Mouse (Mus musculus) adrenal gland, adult 8-10 months (tissue): ENCODE data around the gene Prcp. TPM values are rescaled to one million over a fixed set of nuclear protein-coding genes. Genes with fewer than 3 reads are reported as not detected.
A peak's percentile ranks its signal among the peaks of the same experiment; 100 is the strongest.

Experiments used
- DNase-seq: peaks from one replicate; pipeline ENCODE4 v3.0.0; 2022
- total RNA-seq, 4 experiments: library from RNA; stranded (reverse); gene quantifications; 2 replicates each; pipeline ENCODE4 v1.2.4; 2022

The Prcp gene
- total RNA-seq, result 10 to 100 TPM; 11.0 to 20.7 (median 14.5) TPM

GRCm38 (mm10) chr7:92874116-92874675, at the start of gene Prcp, which contains the start of gene Ddias:
Prcp (plus strand) TSS chr7:92874470.
Ddias (minus strand) TSS chr7:92874247.
- DNase-seq, result peak; percentile 89

- no peak for DNase-seq
These were observed 48.0 kb upstream of the Prcp start for GRCm38 (mm10) chr7:92826248-92826647.

GRCm38 (mm10) chr7:92827981-92828380, 46.3 kb upstream of the Prcp start:
- DNase-seq, result no peak

- DNase-seq, result no peak
These were observed 41.9 kb upstream of the Prcp start for GRCm38 (mm10) chr7:92832395-92832794.

GRCm38 (mm10) chr7:92834391-92834790, 39.9 kb upstream of the Prcp start:
- DNase-seq, result no peak

GRCm38 (mm10) chr7:92836447-92836846, 37.8 kb upstream of the Prcp start:
- DNase-seq, result no peak

GRCm38 (mm10) chr7:92837226-92837625, 37.0 kb upstream of the Prcp start:
- DNase-seq, result no peak

- no peak for DNase-seq
These were observed 36.4 kb upstream of the Prcp start for GRCm38 (mm10) chr7:92837907-92838306.

- no peak for DNase-seq
These were observed 32.0 kb upstream of the Prcp start for GRCm38 (mm10) chr7:92842254-92842653.

- peak; percentile 39 for DNase-seq
These were observed 26.0 kb upstream of the Prcp start for GRCm38 (mm10) chr7:92848246-92848645.

GRCm38 (mm10) chr7:92866526-92866925, 7.7 kb upstream of the Prcp start:
- DNase-seq, result no peak

GRCm38 (mm10) chr7:92870161-92870560, 4.1 kb upstream of the Prcp start:
- DNase-seq, result no peak

- DNase-seq, result no peak
These were observed 2.7 kb upstream of the Prcp start for GRCm38 (mm10) chr7:92871596-92871995.

- peak; percentile 88 for DNase-seq
These were observed 615 bp downstream of the Prcp start for GRCm38 (mm10) chr7:92874761-92875408.

GRCm38 (mm10) chr7:92876066-92876465, 1.8 kb downstream of the Prcp start:
- peak; percentile 8 for DNase-seq

- no peak for DNase-seq
These were observed 2.3 kb downstream of the Prcp start for GRCm38 (mm10) chr7:92876538-92876937.

- DNase-seq, result no peak
These were observed 4.5 kb downstream of the Prcp start for GRCm38 (mm10) chr7:92878575-92879285.

- DNase-seq, result no peak
These were observed 9.8 kb downstream of the Prcp start for GRCm38 (mm10) chr7:92883850-92884716.

- no peak for DNase-seq
These were observed 10.9 kb downstream of the Prcp start for GRCm38 (mm10) chr7:92884998-92885660.

GRCm38 (mm10) chr7:92886801-92887200, 12.5 kb downstream of the Prcp start:
- DNase-seq, result no peak

- DNase-seq, result no peak
These were observed 13.0 kb downstream of the Prcp start for GRCm38 (mm10) chr7:92887230-92887629.

- DNase-seq, result no peak
These were observed 15.9 kb downstream of the Prcp start for GRCm38 (mm10) chr7:92890211-92890610.
